Mouse (Mus musculus) central nervous system, embryonic 18 days (tissue): ENCODE data around the gene Olfr312. TPM values are rescaled to one million over a fixed set of nuclear protein-coding genes. Genes with fewer than 3 reads are reported as not detected.

Experiments
- polyA plus RNA-seq: library from polyadenylated mRNA; depleted of rRNA; stranded (reverse); fragments of >200 nt; gene quantifications from 2 replicates; pipeline ENCODE4 v1.2.3, GENCODE M21; 2012; rRNA removed

Olfr312 gene
- polyA plus RNA-seq, result not detected in 2 replicates

GRCm38 (mm10) chr11:58828937-58829336, at the start of gene Olfr312:
Gene Olfr312 (plus strand): TSS chr11:58829237.

GRCm38 (mm10) chr11:58782480-58783089, 46.5 kb upstream of the Olfr312 start, which contains the start of gene Olfr314:
Gene Olfr314 (plus strand): TSS chr11:58782952.

GRCm38 (mm10) chr11:58801558-58802228, 27.3 kb upstream of the Olfr312 start, which contains the start of gene Fam183b:
Gene Fam183b (minus strand): TSS chr11:58801960.

GRCm38 (mm10) chr11:58814700-58815099, 14.3 kb upstream of the Olfr312 start, which contains the start of gene Olfr313:
Gene Olfr313 (plus strand): TSS chr11:58815000.

GRCm38 (mm10) chr11:58838951-58839350, 9.9 kb downstream of the Olfr312 start, which contains the start of gene Olfr311:
Gene Olfr311 (plus strand): TSS chr11:58839251.

GRCm38 (mm10) chr11:58846919-58847461, 18.0 kb downstream of the Olfr312 start, which contains the start of gene Gm12258:
Gene Gm12258 (plus strand): TSS chr11:58847158.

GRCm38 (mm10) chr11:58867039-58867953, 38.3 kb downstream of the Olfr312 start, which contains the start of gene 2810021J22Rik:
Gene 2810021J22Rik (plus strand): TSS chr11:58867216.

Other genes starting within 250 kb of the Olfr312 start
- 0.12 TPM in 2 replicates for gene Olfr324, start 234.1 kb upstream of the Olfr312 start, polyA plus RNA-seq
- gene 2210407C18Rik, start 213.2 kb upstream of the Olfr312 start, polyA plus RNA-seq, result not detected in 2 replicates
- gene Olfr323, start 198.7 kb upstream of the Olfr312 start, polyA plus RNA-seq, result not detected in 2 replicates
- gene Trim58, start 188.8 kb upstream of the Olfr312 start, polyA plus RNA-seq, result 0.08 and 0.16 TPM in 2 replicates
- not detected in 2 replicates for gene Olfr322, start 170.5 kb upstream of the Olfr312 start, polyA plus RNA-seq
- gene Olfr320, start 148.1 kb upstream of the Olfr312 start, polyA plus RNA-seq, result not detected in 2 replicates
- gene Olfr319, start 130.1 kb upstream of the Olfr312 start, polyA plus RNA-seq, result not detected in 2 replicates
- not detected in 2 replicates for gene Olfr318, start 105.2 kb upstream of the Olfr312 start, polyA plus RNA-seq
- 0.28 and 0.29 TPM in 2 replicates for gene Olfr317, start 90.0 kb upstream of the Olfr312 start, polyA plus RNA-seq
- gene Olfr316, start 76.5 kb upstream of the Olfr312 start, polyA plus RNA-seq, result not detected in 2 replicates
- gene Olfr315, start 56.0 kb upstream of the Olfr312 start, polyA plus RNA-seq, result not detected in 2 replicates
- gene Olfr314, start 46.3 kb upstream of the Olfr312 start, polyA plus RNA-seq, result not detected in 2 replicates
- gene Fam183b, start 27.3 kb upstream of the Olfr312 start, polyA plus RNA-seq, result 2.6 and 4.4 TPM in 2 replicates
- gene Olfr313, start 14.2 kb upstream of the Olfr312 start, polyA plus RNA-seq, result not detected in 2 replicates
- not detected in 2 replicates for gene Olfr311, start 10.0 kb downstream of the Olfr312 start, polyA plus RNA-seq
- 31.0 and 32.6 TPM in 2 replicates for gene Gm12258, start 17.9 kb downstream of the Olfr312 start, polyA plus RNA-seq
- 9.1 TPM in 2 replicates for gene 2810021J22Rik, start 38.0 kb downstream of the Olfr312 start, polyA plus RNA-seq
- 4.9 and 5.9 TPM in 2 replicates for gene Zfp39, start 75.0 kb downstream of the Olfr312 start, polyA plus RNA-seq
- gene Btnl10, start 88.7 kb downstream of the Olfr312 start, polyA plus RNA-seq, result 0.03 and 0.06 TPM in 2 replicates
- 557 and 565 TPM in 2 replicates for gene Rnf187, start 109.7 kb downstream of the Olfr312 start, polyA plus RNA-seq
- gene Hist3h2ba, start 119.7 kb downstream of the Olfr312 start, polyA plus RNA-seq, result 491 and 498 TPM in 2 replicates
- 90.4 and 93.3 TPM in 2 replicates for gene Hist3h2a, start 125.4 kb downstream of the Olfr312 start, polyA plus RNA-seq
- gene Trim17, start 125.4 kb downstream of the Olfr312 start, polyA plus RNA-seq, result 2.2 and 2.3 TPM in 2 replicates
- gene Trim11, start 148.9 kb downstream of the Olfr312 start, polyA plus RNA-seq, result 25.8 and 27.6 TPM in 2 replicates